Mouse (Mus musculus) hindbrain, postnatal 0 days (tissue): Measurements from ENCODE around the gene Rabgap1l. TPM values are rescaled to one million over a fixed set of nuclear protein-coding genes. Genes with fewer than 3 reads are reported as not detected.

ENCODE experiments used
- ATAC-seq: fragments of 200-750 bp; cut with Nextera tagmentation; 2 replicates; pipeline ENCODE4 v1.8.0; 2017; ENCODE audit warnings: mild to moderate bottlenecking, moderate TSS enrichment, moderate library complexity
- DNase-seq: peaks from one replicate; pipeline ENCODE4 v3.0.0-alpha.2; 2015; ENCODE audit warnings: low spot score
- H3K27ac ChIP-seq: fragments of 300-500 bp; sonication (generic); 2 replicates; pipeline ENCODE4 v1.5.1; 2014; ENCODE audit warnings: mild to moderate bottlenecking
- H3K27me3 ChIP-seq: fragments of 300-500 bp; sonication (generic); 2 replicates; pipeline ENCODE4 v1.6.1; 2014; ENCODE audit warnings: low read length, mixed read lengths; ENCODE audit not compliant: insufficient read depth
- H3K36me3 ChIP-seq: fragments of 300-500 bp; sonication (generic); 2 replicates; pipeline ENCODE4 v1.6.1; 2014; ENCODE audit warnings: low read length, mixed read lengths; ENCODE audit not compliant: insufficient read depth
- H3K4me1 ChIP-seq: fragments of 300-500 bp; sonication (generic); 2 replicates; pipeline ENCODE4 v1.6.1; 2014; ENCODE audit warnings: antibody characterized with exemption, low read length, mixed read lengths; ENCODE audit not compliant: insufficient read depth
- H3K4me2 ChIP-seq: fragments of 300-500 bp; sonication (generic); 2 replicates; pipeline ENCODE4 v1.6.1; 2014; ENCODE audit warnings: low read depth, mild to moderate bottlenecking, low read length, moderate library complexity, mixed read lengths
- H3K4me3 ChIP-seq: fragments of 300-500 bp; sonication (generic); 2 replicates; pipeline ENCODE4 v1.5.1; 2014; ENCODE audit warnings: low read length
- H3K9ac ChIP-seq: fragments of 300-500 bp; sonication (generic); replicated peaks from 2 replicates; pipeline ENCODE4 v1.6.1; 2014; ENCODE audit warnings: mild to moderate bottlenecking, low read length, moderate library complexity, mixed read lengths
- H3K9me3 ChIP-seq: fragments of 300-500 bp; sonication (generic); 2 replicates; pipeline ENCODE4 v1.6.1; 2016; ENCODE audit warnings: low read length, mixed read lengths
- CTCF ChIP-seq: IDR thresholded peaks from 2 replicates; pipeline ENCODE4 v1.5.1; 2016; ENCODE audit warnings: antibody characterized with exemption, control low read depth, low read depth
- WGBS: fragments of 180-500 bp; shearing (Covaris S2); extraction: QIAGEN DNeasy Blood & Tissue Kit; methylation state at CpG from one replicate; pipeline ENCODE4 v1.1.7; 2014; 5-methylcytosine and 5-hydroxymethylcytosine counted together
- polyA plus RNA-seq: library from polyadenylated mRNA; unstranded; fragments of >200 nt; fragmentation: Nextera tagmentation; extraction: Ambion mirVana; gene quantifications from 2 replicates; pipeline ENCODE4 v1.2.1, GENCODE M21; 2015
- total RNA-seq: library from RNA; depleted of rRNA; stranded (reverse); fragments of >200 nt; gene quantifications from 2 replicates; pipeline ENCODE4 v1.2.3, GENCODE M21; 2014

Gene Rabgap1l
- total and polyA plus RNA-seq, 2 experiments from 2014 or later, result 28.5 to 70.5 TPM

DNA sequence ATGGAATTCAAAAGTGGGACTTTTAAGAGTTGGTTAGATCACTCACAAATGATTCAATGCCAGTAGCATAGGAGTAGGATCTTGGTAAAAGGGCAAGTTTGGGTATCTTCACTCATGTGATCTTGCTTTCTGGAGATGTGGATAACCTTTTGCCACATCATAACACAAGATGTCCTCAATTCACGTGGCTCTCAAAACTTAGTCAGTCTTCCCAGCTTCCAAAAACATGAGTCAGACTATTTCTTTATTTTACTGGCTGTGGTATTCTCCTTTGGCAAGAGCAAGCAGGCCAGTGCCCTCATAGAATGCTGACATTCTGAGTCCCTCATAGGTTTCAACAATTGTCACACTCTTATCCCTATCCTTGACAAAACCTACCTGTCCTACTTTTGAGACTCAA, 242.4 kb downstream of the Rabgap1l start:
- H3K9ac ChIP-seq, result no peak overlapping the region
- H3K36me3 ChIP-seq, result no peaks in the 10 kb centered on the region
- TF ChIP-seq CTCF, result no peak
- no peak for DNase-seq
- no peak for ATAC-seq
- H3K27ac ChIP-seq, result no peak overlapping the region
- no peak overlapping the region for H3K4me2 ChIP-seq
- no peaks in the 10 kb centered on the region for H3K9me3 ChIP-seq
- WGBS, result 91% methylated on average over 1 of the region's 1 CpGs
- no peak overlapping the region for H3K4me3 ChIP-seq
- no peaks in the 10 kb centered on the region for H3K4me1 ChIP-seq
- no peaks in the 10 kb centered on the region for H3K27me3 ChIP-seq

DNA sequence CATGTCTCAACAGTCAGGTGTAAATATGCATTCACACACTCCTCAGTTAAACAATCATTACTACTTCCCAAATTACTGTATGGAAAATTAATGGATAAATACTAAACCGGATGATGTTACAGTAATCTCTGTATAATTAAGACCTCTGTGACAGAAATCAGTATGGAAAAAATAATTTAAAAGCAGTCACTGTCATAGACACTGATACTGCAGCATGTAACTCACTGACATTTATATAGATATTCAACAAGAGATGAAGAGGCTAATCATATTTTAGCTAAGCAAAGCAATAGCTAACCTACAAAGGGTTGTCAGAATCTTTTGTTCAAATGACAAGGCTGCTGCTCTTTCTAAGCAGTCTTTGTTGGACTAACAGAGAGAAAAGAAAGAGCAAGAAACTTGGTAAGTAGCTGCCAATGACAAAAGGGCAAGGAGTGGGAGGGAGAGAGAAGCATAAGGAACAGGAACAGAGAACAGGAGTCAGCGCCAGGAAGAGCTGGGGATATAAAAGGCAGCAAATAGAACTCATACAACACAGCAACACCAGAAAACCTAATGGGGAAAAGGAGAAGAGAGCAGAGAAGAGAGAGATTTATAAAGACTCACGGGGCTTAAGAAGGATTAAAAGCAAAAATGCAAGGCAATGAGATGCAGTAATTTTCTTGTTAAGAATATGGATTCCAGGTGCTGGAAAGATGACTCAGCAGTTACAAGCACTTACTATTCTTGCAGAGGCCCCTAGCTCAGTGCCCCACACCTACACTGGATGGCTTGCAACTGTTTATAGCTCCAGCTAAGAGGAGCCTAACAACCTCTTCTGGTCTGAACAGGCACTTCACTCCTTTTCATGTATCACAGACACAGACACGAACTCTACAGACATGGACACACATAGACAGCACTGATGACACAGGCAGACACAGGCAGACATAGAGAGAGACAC, 244.8 kb downstream of the Rabgap1l start:
- no peaks in the 10 kb centered on the region for H3K9me3 ChIP-seq
- no peak overlapping the region for H3K4me2 ChIP-seq
- H3K4me3 ChIP-seq, result no peak overlapping the region
- 35% methylated on average over 4 of the region's 4 CpGs for WGBS
- no peak for TF ChIP-seq CTCF
- H3K36me3 ChIP-seq, result no peaks in the 10 kb centered on the region
- H3K27me3 ChIP-seq, result no peaks in the 10 kb centered on the region
- ATAC-seq (peak; percentile 51; the same call in 1 of the 2 replicates), DNase-seq (peak; percentile 17)
- no peaks in the 10 kb centered on the region for H3K4me1 ChIP-seq
- H3K9ac ChIP-seq, result no peak overlapping the region
- H3K27ac ChIP-seq, result peak overlapping the region; percentile 27; the same call in 1 of the 2 replicates

DNA sequence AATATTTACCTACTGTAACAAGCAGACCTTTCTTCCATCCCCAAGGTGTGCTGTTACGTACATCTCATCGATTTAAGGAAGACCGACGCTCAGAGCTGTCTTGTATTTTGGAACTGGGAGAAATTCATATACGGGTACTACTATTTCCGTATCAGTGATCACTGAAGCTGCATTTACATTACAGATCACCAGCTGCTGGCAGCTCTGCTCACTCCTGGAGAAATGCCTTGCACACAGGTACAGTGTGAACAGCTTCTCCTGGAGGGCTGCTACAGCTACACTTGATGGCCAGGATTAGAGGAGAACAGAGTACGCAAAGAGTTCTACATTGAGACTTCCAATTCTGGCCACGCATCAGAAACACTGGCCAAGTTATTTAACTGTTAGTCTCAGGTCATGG, 257.4 kb downstream of the Rabgap1l start:
- Histone ChIP-seq H3K4me3 (no peak overlapping the region), H3K27me3 (no peaks in the 10 kb centered on the region), H3K9ac (no peak overlapping the region), H3K36me3 (no peaks in the 10 kb centered on the region), H3K4me2 (no peak overlapping the region), H3K9me3 (no peaks in the 10 kb centered on the region), H3K27ac (no peak overlapping the region), H3K4me1 (no peaks in the 10 kb centered on the region)
- WGBS, result 62% methylated on average over 8 of the region's 8 CpGs
- no peak for ATAC-seq
- DNase-seq, result no peak
- TF ChIP-seq CTCF, result no peak

DNA sequence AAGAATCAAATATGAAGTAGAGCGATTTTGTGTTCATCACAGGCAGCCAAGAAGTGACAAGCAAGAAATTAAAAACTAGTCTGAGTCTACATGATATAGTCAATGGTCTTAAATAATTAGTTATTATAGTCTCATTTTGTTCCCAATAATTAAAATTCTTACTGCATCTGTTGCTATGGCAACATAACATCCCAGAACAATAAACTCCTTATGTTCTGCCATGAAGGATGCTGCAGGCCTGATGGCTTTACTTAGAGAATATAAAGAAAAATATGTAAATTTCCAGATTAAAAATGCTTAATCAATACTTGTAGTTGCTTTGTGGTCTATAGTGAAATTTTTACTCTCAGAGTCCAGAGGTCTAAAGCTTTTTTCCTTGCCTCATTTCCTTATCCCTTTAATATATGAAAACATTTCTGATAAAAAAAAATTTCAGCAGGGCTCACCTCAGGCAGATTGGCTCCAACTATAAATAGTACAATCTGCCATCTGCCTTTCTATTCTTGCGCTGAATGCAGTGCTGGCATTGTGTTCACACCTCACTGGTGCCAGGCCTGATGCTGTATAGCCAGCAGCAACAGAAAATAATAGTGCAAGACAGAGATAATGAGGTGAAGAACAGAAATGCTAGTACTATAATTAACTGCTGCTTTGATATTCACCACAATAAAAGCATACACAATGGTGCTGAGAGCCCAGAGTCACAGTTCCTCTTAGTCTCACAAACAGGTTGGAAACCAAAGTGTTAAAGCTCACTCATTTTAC, 258.3 kb downstream of the Rabgap1l start:
- no peak for TF ChIP-seq CTCF
- H3K27ac ChIP-seq, result peak overlapping the region; percentile 54
- H3K36me3 ChIP-seq, result no peaks in the 10 kb centered on the region
- H3K4me1 ChIP-seq, result no peaks in the 10 kb centered on the region
- peak; percentile 82; the same call in 1 of the 2 replicates for ATAC-seq
- no peaks in the 10 kb centered on the region for H3K9me3 ChIP-seq
- WGBS, result 40% methylated on average over 2 of the region's 2 CpGs
- DNase-seq, result peak; percentile 67
- H3K27me3 ChIP-seq, result no peaks in the 10 kb centered on the region
- H3K9ac ChIP-seq, result no peak overlapping the region
- no peak overlapping the region for H3K4me3 ChIP-seq
- no peak overlapping the region for H3K4me2 ChIP-seq

DNA sequence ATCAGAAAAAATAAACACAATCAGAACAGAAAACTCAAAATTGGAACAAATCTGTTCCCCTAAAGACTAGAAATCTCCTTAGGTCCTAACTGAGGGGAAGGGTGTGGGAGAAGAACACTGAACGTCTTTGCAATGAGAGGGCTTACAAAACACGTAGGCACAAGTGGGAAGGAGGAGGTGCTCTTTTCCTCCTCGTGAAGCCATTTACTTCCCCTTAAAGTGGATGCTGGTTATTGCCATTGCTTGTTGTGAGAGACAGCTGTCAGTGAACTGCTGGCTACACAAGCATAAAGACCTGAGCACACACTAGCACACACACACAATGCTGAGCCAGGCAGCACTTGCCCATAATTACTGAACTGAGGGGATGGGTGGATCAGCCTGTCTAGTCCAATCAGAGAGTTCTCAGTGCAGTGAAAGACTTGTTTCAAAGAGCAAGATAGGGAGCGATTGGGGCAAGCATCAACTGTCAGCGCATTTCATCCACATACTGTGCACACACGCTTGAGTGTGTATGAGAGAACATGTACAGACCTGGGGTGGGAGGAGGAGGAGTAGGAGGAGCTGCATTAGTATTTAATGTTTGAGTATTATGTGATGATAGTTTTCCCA, 259.7 kb downstream of the Rabgap1l start:
- TF ChIP-seq CTCF, result no peak
- DNase-seq (no peak), ATAC-seq (peak; percentile 48; the same call in 1 of the 2 replicates)
- H3K9me3 ChIP-seq, result no peaks in the 10 kb centered on the region
- H3K4me3 ChIP-seq, result no peak overlapping the region
- no peaks in the 10 kb centered on the region for H3K27me3 ChIP-seq
- no peak overlapping the region for H3K27ac ChIP-seq
- WGBS, result 47% methylated on average over 6 of the region's 6 CpGs
- H3K36me3 ChIP-seq, result no peaks in the 10 kb centered on the region
- H3K4me2 ChIP-seq, result no peak overlapping the region
- H3K9ac ChIP-seq, result no peak overlapping the region
- no peaks in the 10 kb centered on the region for H3K4me1 ChIP-seq

DNA sequence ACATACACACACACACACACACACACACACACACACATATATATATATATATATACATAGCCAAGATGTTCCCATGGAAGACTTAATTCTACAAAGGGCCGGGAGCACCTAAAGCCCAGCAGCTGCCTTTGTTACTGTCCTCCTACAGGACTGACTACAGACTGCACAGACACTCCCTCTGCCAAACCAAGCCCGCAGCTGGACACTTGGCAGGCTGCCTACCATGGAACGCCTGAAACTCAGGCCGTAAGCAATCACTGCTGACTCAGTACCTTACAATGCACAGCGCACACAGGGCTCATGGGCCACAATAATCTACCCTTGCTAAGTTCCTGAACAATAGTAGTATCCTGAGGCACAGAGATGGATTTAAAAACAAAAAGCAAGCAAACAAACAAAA, 261.6 kb downstream of the Rabgap1l start:
- Histone ChIP-seq H3K9me3 (no peaks in the 10 kb centered on the region), H3K27me3 (no peaks in the 10 kb centered on the region), H3K9ac (no peak overlapping the region), H3K27ac (no peak overlapping the region), H3K4me3 (no peak overlapping the region), H3K4me1 (no peaks in the 10 kb centered on the region), H3K4me2 (no peak overlapping the region), H3K36me3 (no peaks in the 10 kb centered on the region)
- DNase-seq, result peak; percentile 85
- peak; percentile 41; the same call in 1 of the 2 replicates for TF ChIP-seq CTCF
- 11% methylated on average over 5 of the region's 5 CpGs for WGBS
- peak; percentile 87 for ATAC-seq
